Mouse (Mus musculus): ENCODE results near the gene Ubl5. TPM values are rescaled to one million over a fixed set of nuclear protein-coding genes. Genes with fewer than 3 reads are reported as not detected.
"Not testable (repeated sequence)": the region's sequence is repeated elsewhere in the genome, so short reads cannot be mapped to it uniquely, and the experiment has no call there.

Gene Ubl5
- polyA plus RNA-seq (2016; fragmentation: Nextera tagmentation; extraction: Ambion mirVana): 307 TPM in 2 replicates

GRCm38 (mm10) chr9:20642101-20642895 is at the start of gene Ubl5:
Gene Ubl5, plus strand, starts transcription at chr9:20642878.
- peak; percentile 76 for ATAC-seq
- Histone ChIP-seq H3K4me2 (peak within 1 kb of the TSS; percentile 99), H3K9ac (peak within 1 kb of the TSS; percentile 87), H3K9me3 (replicated peaks) (no peaks in the 10 kb centered on the region), H3K4me3 (peak within 1 kb of the TSS; percentile 93), H3K27ac (peak within 1 kb of the TSS; percentile 86), H3K36me3 (peaks cover 34% of the 10 kb centered on the region), H3K27me3 (replicated peaks) (no peaks in the 10 kb centered on the region), H3K4me1 (peaks cover 54% of the 10 kb centered on the region)
- under 1% methylated on average over 51 of the region's 51 CpGs for WGBS (ENCODE audit: insufficient replicate concordance)

- WGBS (ENCODE audit: insufficient replicate concordance): 56% methylated on average over 6 of the region's 6 CpGs
- ATAC-seq: no peak
These were observed 41.4 kb upstream of the Ubl5 start for GRCm38 (mm10) chr9:20601270-20601669.

GRCm38 (mm10) chr9:20606269-20606668 is 36.4 kb upstream of the Ubl5 start:
- no peak overlapping the region for H3K4me3 ChIP-seq
- H3K9me3 ChIP-seq (replicated peaks): peaks cover 4% of the 10 kb centered on the region
- H3K4me2 ChIP-seq: peak overlapping the region; percentile 84
- no peak overlapping the region for H3K27ac ChIP-seq
- H3K27me3 ChIP-seq (replicated peaks): no peaks in the 10 kb centered on the region
- no peak overlapping the region for H3K9ac ChIP-seq
- peaks cover 8% of the 10 kb centered on the region for H3K4me1 ChIP-seq
- no peak for ATAC-seq
- peaks cover 4% of the 10 kb centered on the region for H3K36me3 ChIP-seq
- WGBS (ENCODE audit: insufficient replicate concordance): 68% methylated on average over 1 of the region's 1 CpGs

More at GRCm38 (mm10) chr9:20601270-20601669, 41.4 kb upstream of the Ubl5 start:
- H3K36me3 ChIP-seq: no peaks in the 10 kb centered on the region
- H3K9me3 ChIP-seq (replicated peaks): no peaks in the 10 kb centered on the region
- H3K9ac ChIP-seq: no peak overlapping the region
- H3K4me3 ChIP-seq: no peak overlapping the region
- H3K4me1 ChIP-seq: peaks cover under 1% of the 10 kb centered on the region; the same call in 1 of the 2 replicates
- no peak overlapping the region for H3K4me2 ChIP-seq
- no peak overlapping the region for H3K27ac ChIP-seq
- H3K27me3 ChIP-seq (replicated peaks): no peaks in the 10 kb centered on the region

GRCm38 (mm10) chr9:20607100-20607974 is 35.3 kb upstream of the Ubl5 start:
- peaks cover 4% of the 10 kb centered on the region for H3K36me3 ChIP-seq
- H3K9ac ChIP-seq: peak overlapping the region; percentile 79
- H3K27ac ChIP-seq: peak overlapping the region; percentile 87
- H3K27me3 ChIP-seq (replicated peaks): no peaks in the 10 kb centered on the region
- H3K4me3 ChIP-seq: peak overlapping the region; percentile 77
- ATAC-seq: peak; percentile 84
- H3K9me3 ChIP-seq (replicated peaks): peaks cover 4% of the 10 kb centered on the region
- under 1% methylated on average over 57 of the region's 57 CpGs for WGBS (ENCODE audit: insufficient replicate concordance)
- H3K4me2 ChIP-seq: peak overlapping the region; percentile 84
- H3K4me1 ChIP-seq: peaks cover 8% of the 10 kb centered on the region

- H3K9ac ChIP-seq: no peak overlapping the region
- H3K27ac ChIP-seq: no peak overlapping the region
- no peaks in the 10 kb centered on the region for H3K27me3 ChIP-seq (replicated peaks)
- peaks cover 4% of the 10 kb centered on the region for H3K9me3 ChIP-seq (replicated peaks)
- H3K4me1 ChIP-seq: peaks cover 8% of the 10 kb centered on the region
- peaks cover 4% of the 10 kb centered on the region for H3K36me3 ChIP-seq
- WGBS (ENCODE audit: insufficient replicate concordance): 68% methylated on average over 5 of the region's 5 CpGs
- ATAC-seq: no peak
- H3K4me3 ChIP-seq: no peak overlapping the region
- no peak overlapping the region for H3K4me2 ChIP-seq
These were observed 32.7 kb upstream of the Ubl5 start for GRCm38 (mm10) chr9:20609831-20610464.

- Histone ChIP-seq H3K9me3 (replicated peaks) (peaks cover 4% of the 10 kb centered on the region), H3K4me3 (no peak overlapping the region), H3K36me3 (peaks cover 4% of the 10 kb centered on the region), H3K27ac (no peak overlapping the region), H3K9ac (no peak overlapping the region), H3K27me3 (replicated peaks) (no peaks in the 10 kb centered on the region), H3K4me2 (no peak overlapping the region), H3K4me1 (peaks cover under 1% of the 10 kb centered on the region; the same call in 1 of the 2 replicates)
- 70% methylated on average over 5 of the region's 5 CpGs for WGBS (ENCODE audit: insufficient replicate concordance)
- ATAC-seq: no peak
These were observed 30.7 kb upstream of the Ubl5 start for GRCm38 (mm10) chr9:20611976-20612375.

- no peak for ATAC-seq
- Histone ChIP-seq H3K4me3 (no peak overlapping the region), H3K27ac (no peak overlapping the region), H3K27me3 (replicated peaks) (no peaks in the 10 kb centered on the region), H3K4me2 (no peak overlapping the region), H3K4me1 (no peaks in the 10 kb centered on the region), H3K36me3 (no peaks in the 10 kb centered on the region), H3K9ac (no peak overlapping the region), H3K9me3 (replicated peaks) (no peaks in the 10 kb centered on the region)
- WGBS (ENCODE audit: insufficient replicate concordance): 76% methylated on average over 2 of the region's 2 CpGs
These were observed 26.0 kb upstream of the Ubl5 start for GRCm38 (mm10) chr9:20616685-20617084.

- Histone ChIP-seq H3K36me3 (peaks cover 1% of the 10 kb centered on the region; the same call in 1 of the 2 replicates), H3K9me3 (replicated peaks) (no peaks in the 10 kb centered on the region)
- 76% methylated on average over 2 of the region's 2 CpGs for WGBS (ENCODE audit: insufficient replicate concordance)
These were observed 11.3 kb upstream of the Ubl5 start for GRCm38 (mm10) chr9:20631332-20631731.

GRCm38 (mm10) chr9:20635676-20636075 is 7.0 kb upstream of the Ubl5 start:
- not testable (repeated sequence) for H3K27me3 ChIP-seq (replicated peaks); H3K27ac ChIP-seq; H3K4me3 ChIP-seq; H3K4me1 ChIP-seq; ATAC-seq; H3K4me2 ChIP-seq; H3K9me3 ChIP-seq (replicated peaks); H3K9ac ChIP-seq
- WGBS (ENCODE audit: insufficient replicate concordance): 70% methylated on average over 8 of the region's 8 CpGs
- H3K36me3 ChIP-seq: peaks cover 26% of the 10 kb centered on the region

More at GRCm38 (mm10) chr9:20631332-20631731, 11.3 kb upstream of the Ubl5 start:
- Histone ChIP-seq H3K9ac (no peak overlapping the region), H3K4me1 (no peaks in the 10 kb centered on the region), H3K27me3 (replicated peaks) (no peaks in the 10 kb centered on the region), H3K27ac (no peak overlapping the region), H3K4me2 (no peak overlapping the region), H3K4me3 (no peak overlapping the region)
- ATAC-seq: no peak

- 78% methylated on average over 3 of the region's 3 CpGs for WGBS (ENCODE audit: insufficient replicate concordance)
- no peak overlapping the region for H3K27ac ChIP-seq
These were observed 6.4 kb upstream of the Ubl5 start for GRCm38 (mm10) chr9:20636256-20636655.

GRCm38 (mm10) chr9:20636790-20637189 is 5.9 kb upstream of the Ubl5 start:
- no peak for ATAC-seq
- Histone ChIP-seq H3K27ac (no peak overlapping the region), H3K9ac (no peak overlapping the region)

More at GRCm38 (mm10) chr9:20636256-20636655, 6.4 kb upstream of the Ubl5 start:
- Histone ChIP-seq H3K9me3 (replicated peaks) (no peaks in the 10 kb centered on the region), H3K4me1 (peaks cover 11% of the 10 kb centered on the region), H3K4me2 (no peak overlapping the region), H3K9ac (no peak overlapping the region), H3K36me3 (peaks cover 26% of the 10 kb centered on the region), H3K27me3 (replicated peaks) (no peaks in the 10 kb centered on the region), H3K4me3 (no peak overlapping the region)
- ATAC-seq: 0 out of 2 replicates have a peak, but pooled peaks have one; percentile 14

More at GRCm38 (mm10) chr9:20636790-20637189, 5.9 kb upstream of the Ubl5 start:
- Histone ChIP-seq H3K36me3 (peaks cover 26% of the 10 kb centered on the region), H3K4me3 (no peak overlapping the region), H3K4me1 (peaks cover 16% of the 10 kb centered on the region), H3K9me3 (replicated peaks) (no peaks in the 10 kb centered on the region), H3K27me3 (replicated peaks) (no peaks in the 10 kb centered on the region), H3K4me2 (no peak overlapping the region)
- whole genome bisulfite sequencing (ENCODE audit: insufficient replicate concordance): 78% methylated on average over 2 of the region's 2 CpGs
